Mouse (Mus musculus) liver, embryonic 13.5 days (tissue): ENCODE data around the gene Ahcyl2. TPM values are rescaled to one million over a fixed set of nuclear protein-coding genes. Genes with fewer than 3 reads are reported as not detected.

Experiments
- ATAC-seq: fragments of 200-750 bp; cut with Nextera tagmentation; 2 replicates; pipeline ENCODE4 v1.8.0; 2017; ENCODE audit warnings: low read depth, mild to moderate bottlenecking, moderate number of reproducible peaks, moderate library complexity
- DNase-seq: peaks from one replicate; pipeline ENCODE4 v3.0.0; 2022
- H3K27ac ChIP-seq: fragments of 300-500 bp; sonication (generic); 2 replicates; pipeline ENCODE4 v1.5.1; 2015; ENCODE audit warnings: moderate library complexity, mild to moderate bottlenecking, inconsistent platforms
- H3K27me3 ChIP-seq: fragments of 300-500 bp; sonication (generic); 2 replicates; pipeline ENCODE4 v1.6.1; 2015; ENCODE audit warnings: mild to moderate bottlenecking, inconsistent platforms
- H3K36me3 ChIP-seq: fragments of 300-500 bp; sonication (generic); 2 replicates; pipeline ENCODE4 v1.6.1; 2015; ENCODE audit warnings: mild to moderate bottlenecking, inconsistent platforms
- H3K4me1 ChIP-seq: fragments of 300-500 bp; sonication (generic); replicated peaks from 2 replicates; pipeline ENCODE4 v1.6.1; 2015; ENCODE audit warnings: inconsistent platforms
- H3K4me2 ChIP-seq: fragments of 300-500 bp; sonication (generic); 2 replicates; pipeline ENCODE4 v1.6.1; 2015; ENCODE audit warnings: inconsistent platforms, mild to moderate bottlenecking, moderate library complexity
- H3K4me3 ChIP-seq: fragments of 300-500 bp; sonication (generic); replicated peaks from 2 replicates; pipeline ENCODE4 v1.5.1; 2015; ENCODE audit warnings: mild to moderate bottlenecking, inconsistent platforms
- H3K9ac ChIP-seq: fragments of 300-500 bp; sonication (generic); 2 replicates; pipeline ENCODE4 v1.6.1; 2015; ENCODE audit warnings: mild to moderate bottlenecking, inconsistent platforms
- H3K9me3 ChIP-seq: fragments of 300-500 bp; sonication (generic); replicated peaks from 2 replicates; pipeline ENCODE4 v1.6.1; 2016; ENCODE audit warnings: inconsistent platforms
- WGBS: fragments of 180-500 bp; shearing (Covaris S2); methylation state at CpG from one replicate; pipeline ENCODE4 v1.1.7; 2015; ENCODE audit not compliant: insufficient replicate concordance; 5-methylcytosine and 5-hydroxymethylcytosine counted together
- polyA plus RNA-seq: library from polyadenylated mRNA; unstranded; fragments of >200 nt; fragmentation: Nextera tagmentation; extraction: Ambion mirVana; gene quantifications from 2 replicates; pipeline ENCODE4 v1.2.1, GENCODE M21; 2015

Gene Ahcyl2
- polyA plus RNA-seq, 1 experiment from 2014 or later: 4.1 TPM

GRCm38 (mm10) chr6:29837579-29837978 is 69.8 kb downstream of the Ahcyl2 start:
- no peak for DNase-seq
- Histone ChIP-seq H3K9me3 (no peaks in the 10 kb centered on the region), H3K27ac (no peak overlapping the region), H3K4me3 (no peak overlapping the region), H3K9ac (no peak overlapping the region), H3K36me3 (no peaks in the 10 kb centered on the region), H3K27me3 (no peaks in the 10 kb centered on the region), H3K4me2 (no peak overlapping the region), H3K4me1 (peaks cover 7% of the 10 kb centered on the region)
- no peak for ATAC-seq
- 70% methylated on average over 2 of the region's 2 CpGs for WGBS

GRCm38 (mm10) chr6:29838531-29838930 is 70.7 kb downstream of the Ahcyl2 start:
- H3K4me2 ChIP-seq: no peak overlapping the region
- no peaks in the 10 kb centered on the region for H3K9me3 ChIP-seq
- H3K27ac ChIP-seq: no peak overlapping the region
- H3K4me3 ChIP-seq: no peak overlapping the region
- WGBS: 82% methylated on average over 3 of the region's 3 CpGs
- no peaks in the 10 kb centered on the region for H3K27me3 ChIP-seq
- no peak overlapping the region for H3K9ac ChIP-seq
- DNase-seq (no peak), ATAC-seq (no peak)
- no peaks in the 10 kb centered on the region for H3K36me3 ChIP-seq
- peaks cover 7% of the 10 kb centered on the region for H3K4me1 ChIP-seq

GRCm38 (mm10) chr6:29840008-29840407 is 72.2 kb downstream of the Ahcyl2 start:
- 71% methylated on average over 1 of the region's 1 CpGs for WGBS
- H3K4me2 ChIP-seq: no peak overlapping the region
- ATAC-seq: no peak

DNA sequence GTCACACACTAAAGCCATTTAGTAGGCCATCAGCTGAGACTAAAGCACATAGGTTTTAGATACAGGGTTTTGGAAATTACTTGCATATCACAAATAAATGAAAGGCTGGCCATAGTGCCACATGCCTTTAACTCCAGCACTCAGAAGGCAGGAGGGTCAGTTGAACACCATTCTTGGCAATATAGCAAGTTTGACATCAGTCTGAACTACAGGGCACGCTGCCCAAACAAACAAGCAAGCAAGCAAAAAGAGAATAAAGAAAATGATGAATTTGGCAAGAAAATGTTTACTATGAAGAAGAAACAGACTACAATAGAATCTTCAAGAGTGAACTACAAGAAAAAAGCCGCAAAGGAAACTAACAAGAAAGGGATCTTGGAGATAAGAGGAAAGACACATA is 73.7 kb downstream of the Ahcyl2 start:
- ATAC-seq: no peak
- no peak for DNase-seq
- H3K27ac ChIP-seq: no peak overlapping the region
- no peak overlapping the region for H3K4me3 ChIP-seq
- 69% methylated on average over 2 of the region's 2 CpGs for WGBS
- no peaks in the 10 kb centered on the region for H3K9me3 ChIP-seq
- no peak overlapping the region for H3K4me2 ChIP-seq
- H3K9ac ChIP-seq: no peak overlapping the region
- H3K27me3 ChIP-seq: no peaks in the 10 kb centered on the region
- H3K36me3 ChIP-seq: no peaks in the 10 kb centered on the region
- H3K4me1 ChIP-seq: no peaks in the 10 kb centered on the region; the same call in 1 of the 2 replicates

More at GRCm38 (mm10) chr6:29840008-29840407, 72.2 kb downstream of the Ahcyl2 start:
- Histone ChIP-seq H3K9ac (no peak overlapping the region), H3K27me3 (no peaks in the 10 kb centered on the region), H3K27ac (no peak overlapping the region), H3K4me1 (peaks cover 7% of the 10 kb centered on the region), H3K36me3 (no peaks in the 10 kb centered on the region), H3K4me3 (no peak overlapping the region), H3K9me3 (no peaks in the 10 kb centered on the region)
- DNase-seq: no peak

GRCm38 (mm10) chr6:29847643-29848166 is 79.9 kb downstream of the Ahcyl2 start:
- Histone ChIP-seq H3K9me3 (no peaks in the 10 kb centered on the region), H3K4me3 (no peak overlapping the region), H3K4me1 (peaks cover 15% of the 10 kb centered on the region), H3K36me3 (no peaks in the 10 kb centered on the region), H3K4me2 (no peak overlapping the region), H3K27ac (no peak overlapping the region), H3K27me3 (no peaks in the 10 kb centered on the region), H3K9ac (no peak overlapping the region)
- ATAC-seq (no peak), DNase-seq (no peak)
- 50% methylated on average over 5 of the region's 5 CpGs for WGBS

DNA sequence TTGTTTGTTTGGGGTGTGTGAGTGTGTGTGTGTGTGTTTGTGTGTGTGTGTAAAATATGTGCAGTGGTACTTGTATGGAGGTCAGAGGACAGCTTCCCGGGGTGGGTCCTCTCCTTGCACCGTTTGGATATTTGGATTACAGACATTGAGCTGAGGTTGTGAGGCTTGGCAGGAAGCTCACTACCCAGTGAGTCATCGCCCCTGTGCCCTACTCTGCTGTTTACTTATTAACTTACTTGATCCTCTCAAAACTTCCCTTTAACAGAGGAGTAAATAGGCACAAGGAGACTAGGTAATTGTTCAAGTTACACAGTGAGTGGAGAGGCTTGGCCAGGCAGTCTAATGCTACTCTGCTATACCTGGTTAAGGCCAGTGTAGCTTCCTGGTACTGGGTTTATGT is 81.0 kb downstream of the Ahcyl2 start:
- no peak overlapping the region for H3K9ac ChIP-seq
- no peak overlapping the region for H3K4me3 ChIP-seq
- H3K36me3 ChIP-seq: no peaks in the 10 kb centered on the region
- 36% methylated on average over 3 of the region's 3 CpGs for WGBS
- DNase-seq (no peak), ATAC-seq (no peak)
- peaks cover 24% of the 10 kb centered on the region for H3K4me1 ChIP-seq
- no peaks in the 10 kb centered on the region for H3K9me3 ChIP-seq
- H3K27me3 ChIP-seq: no peaks in the 10 kb centered on the region
- no peak overlapping the region for H3K27ac ChIP-seq
- no peak overlapping the region for H3K4me2 ChIP-seq

DNA sequence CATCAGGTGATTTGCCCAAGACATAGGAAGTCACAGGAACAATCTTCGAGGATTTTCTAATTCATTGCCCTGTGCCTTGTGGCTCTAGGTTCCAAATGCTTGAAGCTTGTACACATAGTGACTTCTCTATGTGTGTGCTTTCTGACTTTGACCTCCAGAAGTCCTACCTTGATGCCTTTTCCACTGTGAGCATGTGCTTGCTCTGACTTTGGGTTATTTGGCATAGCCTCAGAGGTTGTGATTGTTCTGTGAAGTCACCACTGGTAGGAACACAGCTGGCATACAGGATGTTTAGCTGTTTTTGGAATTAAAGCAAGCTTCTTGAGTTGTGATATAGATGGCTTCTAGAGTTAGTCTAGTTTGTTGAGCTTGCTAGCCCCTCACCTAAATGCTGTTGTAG is 82.3 kb downstream of the Ahcyl2 start:
- no peak overlapping the region for H3K27ac ChIP-seq
- no peak overlapping the region for H3K4me3 ChIP-seq
- 69% methylated on average over 1 of the region's 1 CpGs for WGBS
- H3K9me3 ChIP-seq: no peaks in the 10 kb centered on the region
- ATAC-seq (no peak), DNase-seq (no peak)
- no peaks in the 10 kb centered on the region for H3K36me3 ChIP-seq
- no peaks in the 10 kb centered on the region for H3K27me3 ChIP-seq
- H3K4me2 ChIP-seq: no peak overlapping the region
- H3K9ac ChIP-seq: no peak overlapping the region
- H3K4me1 ChIP-seq: peaks cover 28% of the 10 kb centered on the region

DNA sequence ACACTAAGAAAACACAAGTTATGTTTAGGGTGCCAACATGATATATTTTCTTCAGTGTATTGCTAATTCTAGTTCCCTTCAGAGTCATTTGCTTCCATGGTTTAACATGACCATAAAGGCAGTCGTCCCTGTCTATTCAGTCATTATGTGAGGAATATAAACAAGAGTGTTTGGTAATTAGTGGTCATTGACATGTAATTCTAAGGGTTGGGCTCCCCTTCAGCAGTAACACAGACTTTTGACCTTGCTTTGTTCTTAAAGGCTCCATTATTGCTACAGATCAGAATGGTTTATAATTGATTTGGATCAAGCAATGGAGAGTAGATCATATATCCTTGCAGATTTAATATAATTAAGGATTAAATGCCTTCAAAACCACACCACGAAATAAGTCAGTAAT is 82.9 kb downstream of the Ahcyl2 start:
- WGBS: 46% methylated on average over 2 of the region's 2 CpGs
- H3K27ac ChIP-seq: no peak overlapping the region
- peaks cover 35% of the 10 kb centered on the region for H3K4me1 ChIP-seq
- H3K27me3 ChIP-seq: no peaks in the 10 kb centered on the region
- no peaks in the 10 kb centered on the region for H3K9me3 ChIP-seq
- no peak overlapping the region for H3K9ac ChIP-seq
- no peak for ATAC-seq
- H3K36me3 ChIP-seq: no peaks in the 10 kb centered on the region
- H3K4me3 ChIP-seq: no peak overlapping the region
- no peak overlapping the region for H3K4me2 ChIP-seq
- no peak for DNase-seq

- H3K9me3 ChIP-seq: no peaks in the 10 kb centered on the region
- 65% methylated on average over 3 of the region's 3 CpGs for WGBS
- DNase-seq (no peak), ATAC-seq (no peak)
- H3K27ac ChIP-seq: no peak overlapping the region
- H3K4me1 ChIP-seq: peaks cover 46% of the 10 kb centered on the region
- H3K4me2 ChIP-seq: no peak overlapping the region
- H3K4me3 ChIP-seq: no peak overlapping the region
- no peak overlapping the region for H3K9ac ChIP-seq
- no peaks in the 10 kb centered on the region for H3K36me3 ChIP-seq
- H3K27me3 ChIP-seq: no peaks in the 10 kb centered on the region
These were observed 84.1 kb downstream of the Ahcyl2 start for GRCm38 (mm10) chr6:29851873-29852272.

DNA sequence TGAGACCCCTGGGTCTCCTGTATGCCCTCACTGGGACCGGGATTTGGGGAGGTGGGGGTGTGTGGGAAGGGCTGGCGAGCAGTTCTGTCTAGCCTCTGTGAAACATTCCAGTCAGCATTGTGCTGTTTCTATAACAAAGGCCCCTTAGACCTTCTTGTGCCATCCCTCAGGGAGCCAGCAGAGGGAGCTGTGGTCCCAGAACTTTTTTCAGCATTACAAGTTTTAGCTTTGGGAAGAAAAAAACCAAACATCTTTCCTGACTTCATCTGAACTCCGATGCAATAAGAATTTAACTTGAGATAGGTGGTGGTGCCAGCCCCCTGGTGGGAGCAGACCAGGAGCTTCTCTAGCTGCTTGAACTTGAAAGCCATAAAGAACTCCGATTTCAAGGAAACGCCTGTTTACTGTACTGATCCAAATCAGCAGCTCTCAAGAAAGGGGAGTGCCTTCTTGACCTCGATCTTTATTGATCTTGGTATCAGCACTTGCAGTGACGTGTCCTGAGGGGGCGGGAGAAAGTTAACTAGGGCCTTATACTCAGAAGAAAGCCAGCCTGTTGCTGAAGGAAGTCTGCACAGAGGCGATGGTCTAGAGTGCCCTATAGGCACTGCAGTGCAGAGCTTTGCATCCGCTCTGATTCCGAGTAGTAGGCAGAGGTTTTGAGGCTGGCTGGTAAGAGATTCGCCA is 85.5 kb downstream of the Ahcyl2 start:
- Histone ChIP-seq H3K27ac (no peak overlapping the region), H3K4me1 (peaks cover 51% of the 10 kb centered on the region), H3K4me3 (no peak overlapping the region), H3K4me2 (peak overlapping the region; percentile 42; the same call in 1 of the 2 replicates), H3K36me3 (no peaks in the 10 kb centered on the region), H3K27me3 (no peaks in the 10 kb centered on the region), H3K9ac (no peak overlapping the region), H3K9me3 (no peaks in the 10 kb centered on the region)
- 0 out of 2 replicates have a peak, but pooled peaks have one; percentile 14 for ATAC-seq
- DNase-seq: peak; percentile 56
- 20% methylated on average over 12 of the region's 12 CpGs for WGBS

GRCm38 (mm10) chr6:29853900-29854390 is 86.1 kb downstream of the Ahcyl2 start:
- DNase-seq: no peak
- no peak overlapping the region for H3K4me3 ChIP-seq
- H3K4me2 ChIP-seq: no peak overlapping the region; the same call in 1 of the 2 replicates
- ATAC-seq: no peak
- no peak overlapping the region for H3K9ac ChIP-seq
- no peaks in the 10 kb centered on the region for H3K36me3 ChIP-seq
- no peaks in the 10 kb centered on the region for H3K27me3 ChIP-seq
- no peaks in the 10 kb centered on the region for H3K9me3 ChIP-seq
- WGBS: 71% methylated on average over 6 of the region's 6 CpGs
- no peak overlapping the region for H3K27ac ChIP-seq
- H3K4me1 ChIP-seq: peaks cover 55% of the 10 kb centered on the region

GRCm38 (mm10) chr6:29858619-29859018 is 90.8 kb downstream of the Ahcyl2 start:
- H3K4me3 ChIP-seq: peak overlapping the region; percentile 23
- peak overlapping the region; percentile 60 for H3K4me2 ChIP-seq
- ATAC-seq: peak; percentile 94

More at GRCm38 (mm10) chr6:29858619-29859018, 90.8 kb downstream of the Ahcyl2 start:
- no peaks in the 10 kb centered on the region for H3K36me3 ChIP-seq
- peaks cover 55% of the 10 kb centered on the region for H3K4me1 ChIP-seq
- 28% methylated on average over 6 of the region's 6 CpGs for WGBS
- H3K9me3 ChIP-seq: peaks cover 5% of the 10 kb centered on the region
- peak overlapping the region; percentile 75 for H3K27ac ChIP-seq
- no peaks in the 10 kb centered on the region for H3K27me3 ChIP-seq
- DNase-seq: peak; percentile 83
- peak overlapping the region; percentile 46; the same call in 1 of the 2 replicates for H3K9ac ChIP-seq
